Mouse (Mus musculus): Measurements from ENCODE around the gene Prl7a2. TPM values are rescaled to one million over a fixed set of nuclear protein-coding genes. Genes with fewer than 3 reads are reported as not detected.

Gene Prl7a2
- 1.2 and 2.5 TPM in 2 replicates for polyA plus RNA-seq (2011; ENCODE audit: insufficient read depth, insufficient read length, low read depth, missing spikeins)

DNA sequence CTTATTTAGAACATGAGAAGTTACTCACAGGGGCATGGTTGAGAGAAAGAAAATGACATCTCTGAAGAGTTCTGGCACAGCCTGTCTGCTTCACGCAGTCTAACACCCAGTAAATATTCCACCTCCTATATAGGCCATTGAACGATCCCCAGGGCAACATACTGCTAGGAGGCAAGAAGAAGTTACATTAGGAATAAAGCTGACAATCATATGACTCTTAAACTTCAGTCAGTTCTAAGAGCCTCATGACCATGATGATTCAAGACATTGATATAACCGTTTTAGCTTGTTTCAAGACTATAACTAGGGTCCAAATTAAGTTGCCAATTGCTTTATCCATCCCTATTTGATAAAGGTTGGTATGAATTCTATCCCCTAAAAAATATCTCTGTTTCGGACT, at the start of gene Prl7a2:
Gene Prl7a2, minus strand, starts transcription at position 101 of the 400 bp plus-strand sequence.
- no peaks in the 10 kb centered on the region for H3K4me1 ChIP-seq (ENCODE audit: control insufficient read depth, insufficient read depth, low read length)
- TF ChIP-seq EP300 (IDR thresholded peaks at IDR 0.05; ENCODE audit: insufficient read depth, low read depth, low read length) (no peak), POLR2A (IDR thresholded peaks at IDR 0.05; ENCODE audit: insufficient read depth, low read length) (no peak)
- H3K27me3 ChIP-seq (ENCODE audit: control insufficient read depth, insufficient read depth, low read length, poor library complexity, severe bottlenecking) = no peaks in the 10 kb centered on the region
- no peak within 1 kb of the TSS for H3K9ac ChIP-seq (ENCODE audit: low read depth, poor library complexity, severe bottlenecking)
- no peak within 1 kb of the TSS for H3K27ac ChIP-seq (ENCODE audit: insufficient read depth, low read length)
- H3K9me3 ChIP-seq (replicated peaks; ENCODE audit: control insufficient read depth, insufficient read depth, low read length, poor library complexity, severe bottlenecking) = no peaks in the 10 kb centered on the region
- H3K4me3 ChIP-seq (ENCODE audit: low read depth, low read length) = no peak within 1 kb of the TSS
- H3K36me3 ChIP-seq (ENCODE audit: control insufficient read depth, insufficient read depth, low read length, poor library complexity, severe bottlenecking) = no peaks in the 10 kb centered on the region

DNA sequence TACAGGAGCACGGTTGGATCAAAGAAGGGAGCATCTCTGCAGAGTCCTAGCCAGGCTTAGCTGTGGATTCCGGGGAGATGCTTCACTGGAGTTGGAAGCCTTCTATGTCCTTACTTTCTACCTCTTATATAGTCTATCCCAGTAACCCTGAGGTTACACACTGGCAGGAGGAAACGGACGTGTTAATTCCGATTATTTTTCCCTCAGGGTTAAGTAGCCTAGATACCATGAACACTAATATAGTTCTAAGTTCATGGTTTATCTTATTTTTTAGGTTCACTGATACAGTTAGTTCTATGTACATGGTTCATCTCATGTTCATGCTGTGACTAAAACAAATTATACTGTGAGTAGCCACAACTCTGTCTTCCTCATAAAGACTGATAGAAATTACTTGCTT, 48.8 kb upstream of the Prl7a2 start, which contains the start of gene Prl7d1:
Gene Prl7d1, minus strand, starts transcription at position 101 of the 400 bp plus-strand sequence.
- TF ChIP-seq POLR2A (IDR thresholded peaks at IDR 0.05; ENCODE audit: insufficient read depth, low read length) (no peak), CTCF (IDR thresholded peaks at IDR 0.05; ENCODE audit: low read depth, low read length) (no peak), EP300 (IDR thresholded peaks at IDR 0.05; ENCODE audit: insufficient read depth, low read depth, low read length) (no peak)
- Histone ChIP-seq H3K9ac (ENCODE audit: low read depth, poor library complexity, severe bottlenecking) (no peak within 1 kb of the TSS), H3K27me3 (ENCODE audit: control insufficient read depth, insufficient read depth, low read length, poor library complexity, severe bottlenecking) (no peaks in the 10 kb centered on the region), H3K36me3 (ENCODE audit: control insufficient read depth, insufficient read depth, low read length, poor library complexity, severe bottlenecking) (no peaks in the 10 kb centered on the region), H3K4me1 (ENCODE audit: control insufficient read depth, insufficient read depth, low read length) (no peaks in the 10 kb centered on the region), H3K27ac (ENCODE audit: insufficient read depth, low read length) (no peak within 1 kb of the TSS), H3K9me3 (replicated peaks; ENCODE audit: control insufficient read depth, insufficient read depth, low read length, poor library complexity, severe bottlenecking) (no peaks in the 10 kb centered on the region), H3K4me3 (ENCODE audit: low read depth, low read length) (no peak within 1 kb of the TSS)

DNA sequence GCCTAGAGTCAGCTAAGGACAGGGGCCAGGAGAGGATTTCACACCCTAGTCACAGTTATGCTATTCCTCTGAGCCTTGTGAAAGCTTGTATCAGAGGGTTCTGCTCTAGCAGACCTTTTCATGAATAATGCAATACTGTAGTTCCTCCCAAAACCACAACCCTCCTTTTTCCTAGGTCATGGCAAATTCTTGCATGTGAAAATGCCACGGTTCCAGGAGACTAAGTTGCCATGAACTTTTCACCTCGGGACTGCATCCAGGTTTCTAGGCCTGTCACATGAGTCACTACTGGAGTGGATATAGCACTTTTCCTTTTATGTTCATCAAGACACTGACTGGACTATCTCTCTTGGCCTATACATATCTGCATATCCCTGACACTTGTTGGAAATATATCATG, 38.7 kb upstream of the Prl7a2 start:
- Histone ChIP-seq H3K9me3 (replicated peaks; ENCODE audit: control insufficient read depth, insufficient read depth, low read length, poor library complexity, severe bottlenecking) (no peaks in the 10 kb centered on the region), H3K27me3 (ENCODE audit: control insufficient read depth, insufficient read depth, low read length, poor library complexity, severe bottlenecking) (no peaks in the 10 kb centered on the region), H3K27ac (ENCODE audit: insufficient read depth, low read length) (no peak overlapping the region), H3K4me3 (ENCODE audit: low read depth, low read length) (no peak overlapping the region), H3K36me3 (ENCODE audit: control insufficient read depth, insufficient read depth, low read length, poor library complexity, severe bottlenecking) (no peaks in the 10 kb centered on the region), H3K4me1 (ENCODE audit: control insufficient read depth, insufficient read depth, low read length) (no peaks in the 10 kb centered on the region), H3K9ac (ENCODE audit: low read depth, poor library complexity, severe bottlenecking) (no peak overlapping the region)
- TF ChIP-seq POLR2A (IDR thresholded peaks at IDR 0.05; ENCODE audit: insufficient read depth, low read length) = no peak

DNA sequence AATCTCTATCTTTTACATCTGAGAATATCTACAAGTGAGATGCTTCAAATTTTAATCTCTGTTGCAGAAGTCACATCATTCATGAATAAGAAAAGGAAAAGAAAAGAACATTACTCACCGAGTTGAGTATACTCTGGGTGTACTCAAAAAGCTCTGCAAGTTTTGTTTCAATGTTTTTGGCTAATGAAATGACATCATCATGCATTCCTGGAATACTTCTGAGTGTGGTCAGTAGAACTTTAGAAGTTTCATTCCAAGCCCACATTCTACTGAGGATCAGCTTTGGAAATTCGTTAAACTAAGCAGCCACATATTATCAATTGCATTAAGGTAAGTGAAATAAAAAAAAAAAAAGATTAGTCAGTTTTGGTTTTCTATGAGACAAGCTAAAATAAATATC, 7.1 kb downstream of the Prl7a2 start:
- TF ChIP-seq CTCF (IDR thresholded peaks at IDR 0.05; ENCODE audit: low read depth, low read length) (no peak), EP300 (IDR thresholded peaks at IDR 0.05; ENCODE audit: insufficient read depth, low read depth, low read length) (no peak), POLR2A (IDR thresholded peaks at IDR 0.05; ENCODE audit: insufficient read depth, low read length) (no peak)
- H3K27me3 ChIP-seq (ENCODE audit: control insufficient read depth, insufficient read depth, low read length, poor library complexity, severe bottlenecking) = no peaks in the 10 kb centered on the region
- no peak overlapping the region for H3K9ac ChIP-seq (ENCODE audit: low read depth, poor library complexity, severe bottlenecking)
- no peaks in the 10 kb centered on the region for H3K9me3 ChIP-seq (replicated peaks; ENCODE audit: control insufficient read depth, insufficient read depth, low read length, poor library complexity, severe bottlenecking)
- no peak overlapping the region for H3K27ac ChIP-seq (ENCODE audit: insufficient read depth, low read length)
- no peak overlapping the region for H3K4me3 ChIP-seq (ENCODE audit: low read depth, low read length)
- no peaks in the 10 kb centered on the region for H3K36me3 ChIP-seq (ENCODE audit: control insufficient read depth, insufficient read depth, low read length, poor library complexity, severe bottlenecking)
- no peaks in the 10 kb centered on the region for H3K4me1 ChIP-seq (ENCODE audit: control insufficient read depth, insufficient read depth, low read length)

DNA sequence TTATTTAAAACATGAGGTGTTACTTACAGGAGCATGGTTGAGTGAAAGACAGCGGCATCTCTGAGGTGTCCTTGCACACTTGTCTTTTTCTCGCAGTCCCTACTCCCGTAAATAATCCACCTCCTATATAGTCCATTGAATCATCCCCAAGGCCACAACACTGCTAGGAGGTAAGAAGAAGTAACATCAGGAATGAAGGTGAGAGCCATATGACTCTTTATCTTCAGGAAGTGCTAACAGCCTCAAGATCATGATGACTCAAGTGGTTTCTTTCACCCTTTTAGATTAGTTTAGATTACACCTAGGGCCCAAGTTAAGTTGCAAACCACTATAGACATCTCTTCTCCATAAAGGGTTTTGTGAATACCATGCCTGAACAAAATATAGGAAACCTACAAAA, 25.4 kb downstream of the Prl7a2 start, which contains the start of gene Prl7a1:
Gene Prl7a1, minus strand, starts transcription at position 101 of the 400 bp plus-strand sequence.
- no peak within 1 kb of the TSS for H3K9ac ChIP-seq (ENCODE audit: low read depth, poor library complexity, severe bottlenecking)
- H3K4me3 ChIP-seq (ENCODE audit: low read depth, low read length) = no peak within 1 kb of the TSS
- H3K9me3 ChIP-seq (replicated peaks; ENCODE audit: control insufficient read depth, insufficient read depth, low read length, poor library complexity, severe bottlenecking) = no peaks in the 10 kb centered on the region
- H3K27me3 ChIP-seq (ENCODE audit: control insufficient read depth, insufficient read depth, low read length, poor library complexity, severe bottlenecking) = no peaks in the 10 kb centered on the region
- no peaks in the 10 kb centered on the region for H3K4me1 ChIP-seq (ENCODE audit: control insufficient read depth, insufficient read depth, low read length)
- no peaks in the 10 kb centered on the region for H3K36me3 ChIP-seq (ENCODE audit: control insufficient read depth, insufficient read depth, low read length, poor library complexity, severe bottlenecking)
- TF ChIP-seq EP300 (IDR thresholded peaks at IDR 0.05; ENCODE audit: insufficient read depth, low read depth, low read length) = no peak
- TF ChIP-seq POLR2A (IDR thresholded peaks at IDR 0.05; ENCODE audit: insufficient read depth, low read length) = no peak
- TF ChIP-seq CTCF (IDR thresholded peaks at IDR 0.05; ENCODE audit: low read depth, low read length) = no peak
- no peak within 1 kb of the TSS for H3K27ac ChIP-seq (ENCODE audit: insufficient read depth, low read length)

DNA sequence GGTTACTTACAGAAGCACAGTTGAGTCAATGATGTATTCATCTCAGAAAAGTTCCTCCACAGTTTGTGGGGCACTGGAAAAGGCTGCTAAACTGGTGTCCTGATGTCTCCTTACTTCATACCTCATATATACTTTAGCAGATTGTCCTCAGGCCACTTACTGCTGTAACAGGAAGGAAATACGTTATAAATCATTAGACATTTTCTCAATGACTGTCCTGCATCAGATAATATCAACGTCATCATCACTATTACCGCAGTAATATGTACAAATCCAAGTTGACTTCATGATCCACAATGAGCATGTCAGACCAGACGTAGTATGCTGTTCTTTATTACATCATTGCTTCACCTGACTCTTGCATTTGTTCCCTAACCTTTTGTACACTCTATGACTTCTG, 57.4 kb downstream of the Prl7a2 start, which contains the start of gene Prl7b1:
Gene Prl7b1, minus strand, starts transcription at position 101 of the 400 bp plus-strand sequence.
- Histone ChIP-seq H3K9ac (ENCODE audit: low read depth, poor library complexity, severe bottlenecking) (no peak within 1 kb of the TSS), H3K4me1 (ENCODE audit: control insufficient read depth, insufficient read depth, low read length) (no peaks in the 10 kb centered on the region), H3K36me3 (ENCODE audit: control insufficient read depth, insufficient read depth, low read length, poor library complexity, severe bottlenecking) (no peaks in the 10 kb centered on the region), H3K27ac (ENCODE audit: insufficient read depth, low read length) (no peak within 1 kb of the TSS), H3K9me3 (replicated peaks; ENCODE audit: control insufficient read depth, insufficient read depth, low read length, poor library complexity, severe bottlenecking) (no peaks in the 10 kb centered on the region), H3K27me3 (ENCODE audit: control insufficient read depth, insufficient read depth, low read length, poor library complexity, severe bottlenecking) (no peaks in the 10 kb centered on the region), H3K4me3 (ENCODE audit: low read depth, low read length) (no peak within 1 kb of the TSS)
- no peak for TF ChIP-seq EP300 (IDR thresholded peaks at IDR 0.05; ENCODE audit: insufficient read depth, low read depth, low read length)
- TF ChIP-seq CTCF (IDR thresholded peaks at IDR 0.05; ENCODE audit: low read depth, low read length) = no peak
- TF ChIP-seq POLR2A (IDR thresholded peaks at IDR 0.05; ENCODE audit: insufficient read depth, low read length) = no peak

Other genes starting within 250 kb of the Prl7a2 start
- 1.2 TPM in 1 of 2 replicates, not detected in the other for gene Prl8a6, start 229.3 kb downstream of the Prl7a2 start, polyA plus RNA-seq (2011; ENCODE audit: insufficient read depth, insufficient read length, low read depth, missing spikeins)
- 1.8 and 1.9 TPM in 2 replicates for gene Prl8a8, start 154.8 kb downstream of the Prl7a2 start, polyA plus RNA-seq (2011; ENCODE audit: insufficient read depth, insufficient read length, low read depth, missing spikeins)
- 5.0 and 10.1 TPM in 2 replicates for gene Prl8a9, start 103.4 kb downstream of the Prl7a2 start, polyA plus RNA-seq (2011; ENCODE audit: insufficient read depth, insufficient read length, low read depth, missing spikeins)
- gene Prl8a1, start 85.9 kb downstream of the Prl7a2 start, polyA plus RNA-seq (2011; ENCODE audit: insufficient read depth, insufficient read length, low read depth, missing spikeins) = not detected in 2 replicates
- gene Prl7b1, start 57.5 kb downstream of the Prl7a2 start, polyA plus RNA-seq (2011; ENCODE audit: insufficient read depth, insufficient read length, low read depth, missing spikeins) = not detected in 2 replicates
- gene Prl7a1, start 25.5 kb downstream of the Prl7a2 start, polyA plus RNA-seq (2011; ENCODE audit: insufficient read depth, insufficient read length, low read depth, missing spikeins) = 0.96 and 1.1 TPM in 2 replicates
- 1.2 TPM in 2 replicates for gene Prl7d1, start 48.7 kb upstream of the Prl7a2 start, polyA plus RNA-seq (2011; ENCODE audit: insufficient read depth, insufficient read length, low read depth, missing spikeins)
- not detected in 2 replicates for gene Prl7c1, start 112.8 kb upstream of the Prl7a2 start, polyA plus RNA-seq (2011; ENCODE audit: insufficient read depth, insufficient read length, low read depth, missing spikeins)
- 1.3 and 5.5 TPM in 2 replicates for gene Prl2a1, start 133.6 kb upstream of the Prl7a2 start, polyA plus RNA-seq (2011; ENCODE audit: insufficient read depth, insufficient read length, low read depth, missing spikeins)
- gene Prl2c1, start 181.3 kb upstream of the Prl7a2 start, polyA plus RNA-seq (2011; ENCODE audit: insufficient read depth, insufficient read length, low read depth, missing spikeins) = not detected in 2 replicates